Mouse (Mus musculus) ES-Bruce4 (cell line): Measurements from ENCODE around the gene Atl3. TPM values are rescaled to one million over a fixed set of nuclear protein-coding genes. Genes with fewer than 3 reads are reported as not detected.

Experiments used
- H3K27ac ChIP-seq: 2 replicates; pipeline ENCODE4 v1.5.1; 2012; ENCODE audit warnings: low read length, inconsistent platforms; ENCODE audit not compliant: insufficient read depth
- H3K27me3 ChIP-seq: 2 replicates; pipeline ENCODE4 v1.6.1; 2012; ENCODE audit warnings: mild to moderate bottlenecking, low read length, inconsistent platforms; ENCODE audit not compliant: control insufficient read depth, poor library complexity, insufficient read depth, severe bottlenecking
- H3K36me3 ChIP-seq: 2 replicates; pipeline ENCODE4 v1.6.1; 2012; ENCODE audit warnings: inconsistent platforms, mild to moderate bottlenecking, low read length, moderate library complexity; ENCODE audit not compliant: control insufficient read depth, poor library complexity, insufficient read depth, severe bottlenecking
- H3K4me1 ChIP-seq: one replicate; pipeline ENCODE4 v1.8.1; 2011; ENCODE audit warnings: low read length; ENCODE audit not compliant: control insufficient read depth, insufficient read depth
- H3K4me3 ChIP-seq: 2 replicates; pipeline ENCODE4 v1.5.1; 2011; ENCODE audit warnings: low read depth, mild to moderate bottlenecking, low read length
- H3K9ac ChIP-seq: 2 replicates; pipeline ENCODE4 v1.6.1; 2012; ENCODE audit warnings: low read depth, mild to moderate bottlenecking, inconsistent platforms; ENCODE audit not compliant: poor library complexity, severe bottlenecking
- H3K9me3 ChIP-seq: replicated peaks from 2 replicates; pipeline ENCODE4 v1.6.1; 2012; ENCODE audit warnings: mild to moderate bottlenecking, low read length, inconsistent platforms; ENCODE audit not compliant: control insufficient read depth, poor library complexity, insufficient read depth, severe bottlenecking
- CTCF ChIP-seq: IDR thresholded peaks from one replicate; pipeline ENCODE4 v1.8.1; 2011; ENCODE audit warnings: low read depth, low read length
- EP300 ChIP-seq: IDR thresholded peaks from 2 replicates; pipeline ENCODE4 v1.6.1; 2011; ENCODE audit warnings: low read depth, low read length; ENCODE audit not compliant: insufficient read depth
- POLR2A ChIP-seq: IDR thresholded peaks from one replicate; pipeline ENCODE4 v1.8.1; 2011; ENCODE audit warnings: low read length; ENCODE audit not compliant: insufficient read depth
- polyA plus RNA-seq: library from polyadenylated mRNA; stranded (reverse); fragments of >200 nt; gene quantifications from 2 replicates; pipeline ENCODE4 v1.2.4, GENCODE M21; 2011; ENCODE audit warnings: low read depth; ENCODE audit not compliant: missing spikeins, insufficient read depth, insufficient read length

Gene Atl3
- polyA plus RNA-seq, 1 experiment = 53.5 TPM

- no peaks in the 10 kb centered on the region for H3K4me1 ChIP-seq
- no peaks in the 10 kb centered on the region for H3K9me3 ChIP-seq
- TF ChIP-seq CTCF (no peak), POLR2A (no peak), EP300 (no peak)
- no peaks in the 10 kb centered on the region for H3K27me3 ChIP-seq
- no peak overlapping the region for H3K27ac ChIP-seq
- no peak overlapping the region for H3K9ac ChIP-seq
- H3K36me3 ChIP-seq = peaks cover 10% of the 10 kb centered on the region
- no peak overlapping the region for H3K4me3 ChIP-seq
Measured at GRCm38 (mm10) chr19:7508026-7508425, 14.2 kb downstream of the Atl3 start.

DNA sequence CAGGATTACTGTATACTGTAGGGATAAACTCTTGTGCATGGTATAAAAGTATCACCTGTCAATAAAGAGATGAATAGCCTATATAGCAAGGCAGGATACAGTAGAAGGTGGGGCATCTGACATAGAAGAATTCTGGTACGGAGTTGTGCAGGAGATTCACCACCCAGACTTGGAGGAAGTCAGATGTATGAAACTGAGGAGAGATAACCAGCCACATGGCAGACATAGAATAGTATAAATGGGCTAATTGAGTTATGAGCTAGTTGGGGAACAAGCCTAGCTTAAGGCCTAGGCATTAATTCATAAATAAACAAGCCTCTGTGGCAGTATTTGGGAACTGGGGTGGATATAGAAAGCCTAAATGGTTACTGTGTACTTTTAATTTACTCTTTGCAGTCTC, 22.6 kb downstream of the Atl3 start:
- peaks cover 13% of the 10 kb centered on the region for H3K36me3 ChIP-seq
- H3K27me3 ChIP-seq = no peaks in the 10 kb centered on the region
- no peak overlapping the region for H3K27ac ChIP-seq
- TF ChIP-seq CTCF (no peak), EP300 (no peak), POLR2A (no peak)
- H3K4me3 ChIP-seq = no peak overlapping the region
- no peaks in the 10 kb centered on the region for H3K9me3 ChIP-seq
- H3K4me1 ChIP-seq = peaks cover 2% of the 10 kb centered on the region
- H3K9ac ChIP-seq = no peak overlapping the region

- Histone ChIP-seq H3K27ac (no peak overlapping the region), H3K9me3 (no peaks in the 10 kb centered on the region), H3K27me3 (no peaks in the 10 kb centered on the region), H3K4me1 (peaks cover 2% of the 10 kb centered on the region), H3K9ac (no peak overlapping the region), H3K36me3 (peaks cover 28% of the 10 kb centered on the region), H3K4me3 (no peak overlapping the region)
- TF ChIP-seq POLR2A = no peak
- no peak for TF ChIP-seq EP300
- TF ChIP-seq CTCF = no peak
Measured at GRCm38 (mm10) chr19:7521619-7522018, 27.8 kb downstream of the Atl3 start.

DNA sequence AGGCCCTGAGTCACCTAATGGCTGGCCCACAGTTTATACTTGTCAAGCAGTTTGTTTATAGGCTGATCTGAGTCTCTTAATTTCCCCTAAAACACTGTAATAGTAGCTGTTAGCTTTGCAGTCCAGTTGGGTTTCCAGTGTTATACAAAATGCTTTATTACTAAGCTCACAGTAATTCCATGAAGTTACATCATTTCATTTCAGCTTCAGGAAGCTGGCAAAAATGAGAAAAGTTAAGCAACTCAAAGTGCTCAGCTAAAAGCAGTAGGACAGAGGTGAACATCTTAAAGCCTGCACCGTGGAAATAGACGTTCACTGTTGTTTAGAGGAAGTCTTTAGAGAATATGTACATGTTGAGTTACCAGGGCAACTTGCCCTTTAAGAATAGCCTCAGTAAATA, 29.0 kb downstream of the Atl3 start:
- Histone ChIP-seq H3K36me3 (peaks cover 24% of the 10 kb centered on the region), H3K27me3 (no peaks in the 10 kb centered on the region), H3K4me3 (no peak overlapping the region), H3K27ac (no peak overlapping the region), H3K9ac (no peak overlapping the region), H3K9me3 (no peaks in the 10 kb centered on the region), H3K4me1 (no peaks in the 10 kb centered on the region)
- TF ChIP-seq EP300 (no peak), CTCF (no peak)

- Histone ChIP-seq H3K9me3 (no peaks in the 10 kb centered on the region), H3K27ac (no peak overlapping the region), H3K4me1 (no peaks in the 10 kb centered on the region), H3K36me3 (peaks cover 23% of the 10 kb centered on the region), H3K4me3 (no peak overlapping the region), H3K27me3 (no peaks in the 10 kb centered on the region), H3K9ac (no peak overlapping the region)
- no peak for TF ChIP-seq POLR2A
- TF ChIP-seq EP300 = no peak
- no peak for TF ChIP-seq CTCF
Measured at GRCm38 (mm10) chr19:7523292-7523691, 29.5 kb downstream of the Atl3 start.

DNA sequence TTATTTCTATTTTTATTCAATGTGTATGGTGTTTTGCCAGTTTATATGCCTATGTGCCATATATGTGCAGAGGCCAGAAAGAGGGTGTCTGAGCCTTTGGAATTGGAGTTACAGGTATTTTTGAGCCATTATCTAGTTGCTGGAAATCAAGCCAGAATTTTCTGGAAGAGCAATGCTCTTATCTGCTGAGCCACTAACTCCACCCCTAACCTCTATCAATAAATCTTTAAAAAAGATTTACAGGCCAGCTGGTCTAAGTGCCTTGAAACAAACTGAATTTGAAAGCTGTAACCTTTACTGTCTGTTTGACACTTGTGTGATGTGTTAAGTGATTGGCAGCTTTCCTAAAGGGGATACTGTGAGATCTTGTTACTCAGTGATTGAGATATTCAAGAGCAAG, 29.9 kb downstream of the Atl3 start:
- TF ChIP-seq EP300 = no peak
- TF ChIP-seq POLR2A = no peak
- TF ChIP-seq CTCF = no peak
- Histone ChIP-seq H3K4me1 (no peaks in the 10 kb centered on the region), H3K9ac (no peak overlapping the region), H3K4me3 (no peak overlapping the region), H3K27ac (no peak overlapping the region), H3K36me3 (peaks cover 20% of the 10 kb centered on the region), H3K27me3 (no peaks in the 10 kb centered on the region), H3K9me3 (no peaks in the 10 kb centered on the region)
